Mouse (Mus musculus) heart, embryonic 14.5 days (tissue): ENCODE measurements around the gene Sstr4. TPM values are rescaled to one million over a fixed set of nuclear protein-coding genes. Genes with fewer than 3 reads are reported as not detected.

Experiments
- ATAC-seq: fragments of 200-750 bp; cut with Nextera tagmentation; 2 replicates; pipeline ENCODE4 v1.8.0; 2017; ENCODE audit warnings: low read depth, moderate TSS enrichment; ENCODE audit not compliant: insufficient number of reproducible peaks, insufficient read depth, low FRiP score
- H3K27ac ChIP-seq, 2 experiments: fragments of 200-500 bp in 1 of 2; fragments of 300-500 bp in 1 of 2; sonication (generic) in 1 of 2; replicated peaks in 1 of 2; 2 replicates each; pipeline ENCODE4 v1.5.1; 2012 to 2014; ENCODE audit warnings: low read depth in 2 of 2, low read length in 2 of 2, control low read depth in 1 of 2, mild to moderate bottlenecking in 1 of 2, mixed read lengths in 1 of 2; ENCODE audit not compliant: control insufficient read depth in 1 of 2, insufficient read depth in 1 of 2
- H3K27me3 ChIP-seq: fragments of 300-500 bp; sonication (generic); 2 replicates; pipeline ENCODE4 v1.6.1; 2014; ENCODE audit warnings: mild to moderate bottlenecking, low read length, control low read depth; ENCODE audit not compliant: control insufficient read depth, insufficient read depth
- H3K36me3 ChIP-seq: fragments of 300-500 bp; sonication (generic); 2 replicates; pipeline ENCODE4 v1.6.1; 2014; ENCODE audit warnings: mild to moderate bottlenecking, control low read depth, low read length, mixed read lengths; ENCODE audit not compliant: control insufficient read depth, insufficient read depth
- H3K4me1 ChIP-seq, 2 experiments: fragments of 200-500 bp in 1 of 2; fragments of 300-500 bp in 1 of 2; sonication (generic) in 1 of 2; 2 replicates each; pipeline ENCODE4 v1.6.1; 2012 to 2014; ENCODE audit warnings: low read length in 2 of 2, control low read depth in 1 of 2, mixed read lengths in 1 of 2; ENCODE audit not compliant: control insufficient read depth in 2 of 2, insufficient read depth in 2 of 2
- H3K4me2 ChIP-seq: fragments of 300-500 bp; sonication (generic); 2 replicates; pipeline ENCODE4 v1.6.1; 2014; ENCODE audit warnings: mild to moderate bottlenecking, low read length
- H3K4me3 ChIP-seq, 2 experiments: fragments of 200-500 bp in 1 of 2; fragments of 300-500 bp in 1 of 2; sonication (generic) in 1 of 2; 2 replicates each; pipeline ENCODE4 v1.5.1; 2012 to 2014; ENCODE audit warnings: low read length in 2 of 2, mild to moderate bottlenecking in 2 of 2, control low read depth in 1 of 2, low read depth in 1 of 2, moderate library complexity in 1 of 2; ENCODE audit not compliant: control insufficient read depth in 1 of 2, insufficient read depth in 1 of 2
- H3K9ac ChIP-seq: fragments of 300-500 bp; sonication (generic); 2 replicates; pipeline ENCODE4 v1.6.1; 2014; ENCODE audit warnings: mild to moderate bottlenecking, low read length
- H3K9me3 ChIP-seq: fragments of 300-500 bp; sonication (generic); 2 replicates; pipeline ENCODE4 v1.6.1; 2016; ENCODE audit warnings: low read length, control low read depth; ENCODE audit not compliant: control insufficient read depth
- WGBS: fragments of 180-500 bp; shearing (Covaris S2); extraction: QIAGEN DNeasy Blood & Tissue Kit; methylation state at CpG from one replicate; pipeline ENCODE4 v1.1.7; 2014; 5-methylcytosine and 5-hydroxymethylcytosine counted together
- polyA plus RNA-seq: library from polyadenylated mRNA; unstranded; fragments of >200 nt; fragmentation: Nextera tagmentation; extraction: Ambion mirVana; gene quantifications from 2 replicates; pipeline ENCODE4 v1.2.1, GENCODE M21; 2014

The Sstr4 gene
- polyA plus RNA-seq, 1 experiment from 2014 or later = 1.5 TPM

DNA sequence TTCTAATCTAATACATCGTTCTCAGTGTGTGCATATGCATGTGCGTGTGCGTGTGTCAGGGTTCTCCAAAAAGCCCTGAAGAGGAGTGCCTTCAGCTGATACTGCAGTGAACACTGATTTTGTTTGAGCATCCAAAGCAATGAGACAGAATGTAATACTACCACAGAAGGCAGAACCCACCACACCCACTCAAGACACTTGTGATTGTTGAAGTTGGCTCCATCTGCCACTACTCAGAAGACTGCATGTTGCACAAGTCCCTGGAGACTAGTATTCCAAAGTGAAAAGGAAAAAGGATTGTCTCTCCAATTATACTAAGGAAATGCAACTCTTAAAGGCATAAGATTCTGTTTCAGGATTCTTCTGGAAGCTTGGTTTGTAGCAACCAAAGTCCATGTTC is 30.6 kb upstream of the Sstr4 start:
- 86% methylated on average over 3 of the region's 3 CpGs for WGBS
- no peaks in the 10 kb centered on the region for H3K27me3 ChIP-seq
- no peak for ATAC-seq

DNA sequence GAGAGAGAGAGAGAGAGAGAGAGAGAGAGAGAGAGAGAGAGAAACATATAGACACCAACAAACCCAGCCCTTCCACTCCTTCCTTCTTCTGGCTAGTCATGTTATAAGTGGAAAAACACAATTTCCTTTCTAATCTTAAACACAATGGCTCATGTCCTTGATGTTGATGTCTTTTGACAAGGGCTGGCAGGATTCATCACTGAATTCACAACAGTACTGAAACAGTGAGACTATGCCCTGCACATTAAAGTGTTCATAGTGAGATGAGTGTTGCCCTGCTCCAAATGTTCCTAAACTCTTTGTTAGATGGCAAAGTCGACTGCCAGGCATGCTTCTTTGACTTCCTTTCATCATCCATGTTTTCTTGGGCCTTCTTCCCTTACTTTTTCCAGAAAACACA is 29.9 kb upstream of the Sstr4 start:
- Histone ChIP-seq H3K9ac (no peak overlapping the region), H3K9me3 (no peaks in the 10 kb centered on the region), H3K27ac (peak overlapping the region; percentile 21 to 44; a peak in 2 of 4 replicates), H3K4me3 (no peak overlapping the region), H3K4me1 (no peaks in the 10 kb centered on the region), H3K36me3 (no peaks in the 10 kb centered on the region), H3K27me3 (no peaks in the 10 kb centered on the region), H3K4me2 (no peak overlapping the region)
- 38% methylated on average over 1 of the region's 1 CpGs for WGBS
- no peak for ATAC-seq

More for the DNA sequence above, 30.6 kb upstream of the Sstr4 start:
- H3K4me3 ChIP-seq = no peak overlapping the region
- no peak overlapping the region for H3K9ac ChIP-seq
- H3K9me3 ChIP-seq = no peaks in the 10 kb centered on the region
- H3K36me3 ChIP-seq = no peaks in the 10 kb centered on the region
- H3K4me1 ChIP-seq = no peaks in the 10 kb centered on the region
- no peak overlapping the region for H3K4me2 ChIP-seq
- H3K27ac ChIP-seq = 0 out of 4 replicates have a peak overlapping the region, but pooled peaks of 1 of the 2 experiments have one; percentile 21

DNA sequence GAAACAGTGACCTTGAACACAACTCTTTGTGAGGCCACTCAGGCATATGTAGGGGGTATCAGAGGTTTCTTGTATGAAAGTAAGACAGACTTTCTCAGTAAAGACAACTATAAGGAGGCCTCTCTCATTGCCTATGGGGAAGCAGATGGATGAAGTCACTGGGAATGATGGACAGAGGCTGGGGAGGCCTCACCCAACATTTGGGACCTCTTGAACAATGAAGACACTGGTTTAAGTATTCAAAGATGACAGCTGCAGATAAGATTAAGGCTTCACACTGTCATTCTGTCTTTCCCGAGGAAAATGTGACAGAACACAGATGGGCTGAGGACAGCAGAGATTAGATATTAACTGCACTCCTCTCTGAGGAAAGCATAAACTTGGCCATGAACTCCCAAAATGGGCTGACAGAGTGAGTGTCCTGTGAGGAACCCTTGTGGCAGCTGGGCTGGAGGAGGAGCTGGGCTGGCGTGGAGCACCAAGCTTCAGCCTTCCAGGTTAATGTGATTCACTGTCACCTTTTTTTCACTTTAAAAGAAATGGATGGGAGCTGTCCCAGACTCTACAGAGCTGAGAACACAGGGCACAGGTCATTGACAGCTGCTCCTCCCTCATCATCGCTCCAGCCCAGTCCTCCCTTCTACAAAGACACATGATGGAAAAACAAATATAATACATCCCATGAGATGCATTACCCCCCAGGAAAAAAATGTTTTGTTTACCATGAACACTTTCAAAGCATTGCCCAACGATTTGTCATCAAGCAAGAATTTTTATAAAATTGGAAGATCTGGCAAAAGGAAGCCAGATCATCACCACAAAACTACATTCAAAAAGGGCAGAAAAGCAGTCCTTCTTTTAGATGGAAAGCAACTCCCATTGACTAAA is 23.2 kb upstream of the Sstr4 start:
- no peak overlapping the region for H3K27ac ChIP-seq
- peaks cover 8% of the 10 kb centered on the region for H3K27me3 ChIP-seq
- H3K4me3 ChIP-seq = no peak overlapping the region
- H3K9ac ChIP-seq = no peak overlapping the region
- 42% methylated on average over 4 of the region's 4 CpGs for WGBS
- no peaks in the 10 kb centered on the region for H3K9me3 ChIP-seq
- H3K4me1 ChIP-seq = peaks cover 3 to 17% of the 10 kb centered on the region in 2 experiments
- no peaks in the 10 kb centered on the region for H3K36me3 ChIP-seq
- no peak for ATAC-seq
- no peak overlapping the region for H3K4me2 ChIP-seq

- Histone ChIP-seq H3K4me2 (no peak overlapping the region), H3K27ac (no peak overlapping the region), H3K4me3 (no peak overlapping the region), H3K27me3 (peaks cover 8% of the 10 kb centered on the region), H3K9ac (no peak overlapping the region), H3K9me3 (no peaks in the 10 kb centered on the region), H3K36me3 (no peaks in the 10 kb centered on the region), H3K4me1 (peaks cover 3 to 17% of the 10 kb centered on the region in 2 experiments)
- WGBS = 16% methylated on average over 2 of the region's 2 CpGs
- ATAC-seq = no peak
These were observed 21.5 kb upstream of the Sstr4 start for GRCm38 (mm10) chr2:148373602-148374071.

- H3K4me2 ChIP-seq = no peak overlapping the region
- H3K9ac ChIP-seq = no peak overlapping the region
- H3K27ac ChIP-seq = no peak overlapping the region
- H3K9me3 ChIP-seq = no peaks in the 10 kb centered on the region
- peaks cover 3 to 17% of the 10 kb centered on the region in 2 experiments for H3K4me1 ChIP-seq
- H3K27me3 ChIP-seq = peaks cover 8% of the 10 kb centered on the region
- no peak for ATAC-seq
- 61% methylated on average over 10 of the region's 10 CpGs for WGBS
- no peak overlapping the region for H3K4me3 ChIP-seq
- no peaks in the 10 kb centered on the region for H3K36me3 ChIP-seq
These were observed 19.6 kb upstream of the Sstr4 start for GRCm38 (mm10) chr2:148375326-148376150.

DNA sequence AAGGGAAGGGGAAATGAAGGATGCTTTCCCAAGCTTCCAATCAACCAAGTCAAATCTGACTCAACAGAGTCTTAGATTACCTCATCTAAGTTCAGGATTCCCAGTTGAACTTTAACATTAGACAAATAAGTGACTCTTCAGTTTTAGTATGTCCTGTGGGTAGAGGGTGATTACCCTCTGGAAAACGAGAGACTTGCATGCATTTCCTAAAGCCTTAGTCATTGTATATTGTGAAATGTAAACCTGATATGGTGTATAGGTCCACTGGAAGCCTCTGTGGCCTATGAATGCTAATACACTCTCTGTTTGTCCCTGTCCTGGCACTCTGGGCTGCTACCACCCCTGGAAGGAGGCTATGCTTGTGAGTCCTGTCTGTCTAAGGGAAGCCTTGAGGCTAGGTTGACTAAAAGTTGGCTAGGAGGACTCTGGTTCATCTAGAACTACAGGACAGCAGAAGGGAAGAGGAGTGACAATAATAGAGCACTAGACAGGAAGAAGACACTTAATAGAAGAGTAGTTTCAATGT is 16.3 kb upstream of the Sstr4 start:
- H3K36me3 ChIP-seq = no peaks in the 10 kb centered on the region
- H3K4me3 ChIP-seq = no peak overlapping the region
- H3K4me1 ChIP-seq = no peaks in the 10 kb centered on the region
- WGBS = 64% methylated on average over 1 of the region's 1 CpGs
- H3K4me2 ChIP-seq = no peak overlapping the region
- H3K27me3 ChIP-seq = peaks cover 8% of the 10 kb centered on the region
- H3K9me3 ChIP-seq = no peaks in the 10 kb centered on the region
- no peak for ATAC-seq
- H3K27ac ChIP-seq = no peak overlapping the region
- H3K9ac ChIP-seq = no peak overlapping the region

DNA sequence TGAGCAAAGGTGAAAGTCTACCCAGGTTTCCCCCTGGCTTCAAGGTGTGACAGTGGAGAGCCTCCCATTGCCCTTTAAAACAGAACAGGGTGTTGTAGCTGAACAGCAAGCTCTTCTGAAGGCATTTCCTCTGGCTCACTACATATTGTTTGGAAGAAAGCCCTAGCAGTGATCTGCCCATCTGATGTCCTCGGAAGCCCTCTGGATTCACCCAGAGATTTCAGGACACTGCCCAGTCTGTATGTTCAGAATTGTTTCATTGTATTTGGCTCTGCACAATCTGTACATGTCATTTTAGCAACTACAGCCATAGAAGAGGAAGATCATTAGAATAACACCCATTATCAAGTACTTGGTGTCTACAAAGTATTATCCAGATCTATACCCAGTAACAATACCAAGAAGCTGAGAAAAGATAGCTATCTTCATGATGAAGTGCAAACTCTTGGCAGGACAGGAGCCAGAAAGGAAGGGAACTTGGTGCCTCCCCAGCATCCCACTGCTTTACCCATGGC is 15.2 kb upstream of the Sstr4 start:
- Histone ChIP-seq H3K4me3 (no peak overlapping the region), H3K9ac (no peak overlapping the region), H3K4me2 (no peak overlapping the region), H3K27me3 (peaks cover 7% of the 10 kb centered on the region), H3K27ac (no peak overlapping the region), H3K4me1 (no peaks in the 10 kb centered on the region), H3K9me3 (no peaks in the 10 kb centered on the region), H3K36me3 (no peaks in the 10 kb centered on the region)
- no peak for ATAC-seq
- WGBS = 77% methylated on average over 1 of the region's 1 CpGs
